Mouse (Mus musculus) hindbrain, embryonic 11.5 days (tissue): ENCODE measurements around the gene Lrrc74a. TPM values are rescaled to one million over a fixed set of nuclear protein-coding genes. Genes with fewer than 3 reads are reported as not detected.
A peak's percentile ranks its signal among the peaks of the same experiment; 100 is the strongest.

Experiments
- ATAC-seq: fragments of 200-750 bp; cut with Nextera tagmentation; 2 replicates; pipeline ENCODE4 v1.8.0; 2017; ENCODE audit warnings: mild to moderate bottlenecking, moderate TSS enrichment, moderate library complexity; ENCODE audit not compliant: low FRiP score
- DNase-seq: peaks from one replicate; pipeline ENCODE4 v3.0.0-alpha.2; 2015; ENCODE audit warnings: low spot score
- H3K27ac ChIP-seq: fragments of 300-500 bp; sonication (generic); 2 replicates; pipeline ENCODE4 v1.5.1; 2014; ENCODE audit warnings: mild to moderate bottlenecking, low read depth, low read length
- H3K27me3 ChIP-seq: fragments of 300-500 bp; sonication (generic); 2 replicates; pipeline ENCODE4 v1.6.1; 2014; ENCODE audit warnings: mild to moderate bottlenecking, low read length, moderate library complexity, mixed read lengths; ENCODE audit not compliant: control insufficient read depth, insufficient read depth
- H3K36me3 ChIP-seq: fragments of 300-500 bp; sonication (generic); 2 replicates; pipeline ENCODE4 v1.6.1; 2014; ENCODE audit warnings: mild to moderate bottlenecking, low read length, moderate library complexity, mixed read lengths; ENCODE audit not compliant: control insufficient read depth, insufficient read depth
- H3K4me1 ChIP-seq: fragments of 300-500 bp; sonication (generic); replicated peaks from 2 replicates; pipeline ENCODE4 v1.6.1; 2014; ENCODE audit warnings: low read length, mixed read lengths; ENCODE audit not compliant: control insufficient read depth, insufficient read depth
- H3K4me2 ChIP-seq: fragments of 300-500 bp; sonication (generic); replicated peaks from 2 replicates; pipeline ENCODE4 v1.6.1; 2014; ENCODE audit warnings: mild to moderate bottlenecking, low read depth, low read length
- H3K4me3 ChIP-seq: fragments of 300-500 bp; sonication (generic); 2 replicates; pipeline ENCODE4 v1.5.1; 2014; ENCODE audit warnings: low read depth, low read length
- H3K9ac ChIP-seq: fragments of 300-500 bp; sonication (generic); 2 replicates; pipeline ENCODE4 v1.6.1; 2014; ENCODE audit warnings: low read depth, low read length
- H3K9me3 ChIP-seq: fragments of 300-500 bp; sonication (generic); 2 replicates; pipeline ENCODE4 v1.6.1; 2016; ENCODE audit warnings: low read length; ENCODE audit not compliant: control insufficient read depth
- WGBS: fragments of 180-500 bp; shearing (Covaris S2); extraction: QIAGEN DNeasy Blood & Tissue Kit; methylation state at CpG from one replicate; pipeline ENCODE4 v1.1.7; 2014; 5-methylcytosine and 5-hydroxymethylcytosine counted together
- polyA plus RNA-seq: library from polyadenylated mRNA; unstranded; fragments of >200 nt; fragmentation: Nextera tagmentation; extraction: Ambion mirVana; gene quantifications from 2 replicates; pipeline ENCODE4 v1.2.1, GENCODE M21; 2014

The Lrrc74a gene
- not detected in 2 replicates for polyA plus RNA-seq

DNA sequence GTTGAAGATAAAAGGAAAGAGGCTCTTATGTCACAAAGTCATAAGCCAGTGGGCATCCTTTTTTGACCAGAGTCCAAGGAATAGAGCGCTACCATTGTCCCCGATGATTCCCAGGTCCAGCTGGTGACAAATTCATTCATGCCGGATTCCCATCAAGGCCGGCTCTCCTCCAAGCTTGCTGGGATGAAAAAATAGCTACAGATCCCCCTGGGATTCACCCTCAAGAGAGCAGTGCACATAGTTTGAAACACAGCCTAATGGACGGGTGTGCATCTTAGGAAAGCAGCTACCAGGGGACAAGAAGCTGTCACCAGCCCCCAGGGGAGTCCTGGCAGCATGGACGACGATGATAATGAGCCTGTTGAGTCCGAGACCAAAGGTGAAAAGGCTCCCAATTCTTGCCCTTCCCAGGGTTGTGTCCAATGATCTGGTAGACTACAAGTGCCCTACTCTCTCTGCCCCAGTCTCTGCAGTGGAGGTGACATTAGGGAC is at the start of gene Lrrc74a:
Lrrc74a (plus strand) TSS at position 51 of the 492 bp plus-strand sequence.
- no peak within 1 kb of the TSS for H3K4me2 ChIP-seq
- H3K27me3 ChIP-seq, result no peaks in the 10 kb centered on the region
- whole genome bisulfite sequencing, result 87% methylated on average over 8 of the region's 8 CpGs
- H3K4me1 ChIP-seq, result no peaks in the 10 kb centered on the region
- ATAC-seq (no peak), DNase-seq (no peak)
- H3K9me3 ChIP-seq, result no peaks in the 10 kb centered on the region
- no peak within 1 kb of the TSS for H3K4me3 ChIP-seq
- H3K27ac ChIP-seq, result no peak within 1 kb of the TSS
- no peaks in the 10 kb centered on the region for H3K36me3 ChIP-seq
- H3K9ac ChIP-seq, result no peak within 1 kb of the TSS

DNA sequence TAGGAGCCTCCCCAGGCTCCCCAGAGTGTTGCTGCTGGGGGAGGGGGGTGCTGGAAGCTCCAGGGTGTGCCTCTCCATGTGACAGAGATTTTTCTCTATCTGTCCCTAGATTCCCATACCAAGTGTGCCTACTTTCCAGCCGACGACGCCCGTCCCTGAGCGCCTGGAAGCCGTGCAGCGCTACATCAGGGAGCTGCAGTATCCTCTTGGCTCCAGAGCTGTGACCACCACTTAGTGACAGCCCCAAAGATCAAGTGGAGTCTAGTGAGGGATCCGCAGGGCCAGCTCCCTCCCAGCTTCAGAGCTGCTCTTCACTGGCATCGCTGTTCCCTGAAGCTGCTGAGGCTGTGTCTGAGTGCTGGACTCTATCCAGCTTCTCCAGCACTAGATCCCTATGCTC is 48.9 kb upstream of the Lrrc74a start:
- no peak overlapping the region for H3K27ac ChIP-seq
- no peaks in the 10 kb centered on the region for H3K27me3 ChIP-seq
- no peaks in the 10 kb centered on the region for H3K9me3 ChIP-seq
- no peak overlapping the region for H3K4me3 ChIP-seq
- no peak overlapping the region for H3K9ac ChIP-seq
- ATAC-seq, result no peak
- peaks cover 2% of the 10 kb centered on the region; the same call in 1 of the 2 replicates for H3K4me1 ChIP-seq
- H3K36me3 ChIP-seq, result peaks cover 9% of the 10 kb centered on the region; the same call in 1 of the 2 replicates
- 87% methylated on average over 9 of the region's 9 CpGs for WGBS
- no peak overlapping the region for H3K4me2 ChIP-seq
- no peak for DNase-seq

DNA sequence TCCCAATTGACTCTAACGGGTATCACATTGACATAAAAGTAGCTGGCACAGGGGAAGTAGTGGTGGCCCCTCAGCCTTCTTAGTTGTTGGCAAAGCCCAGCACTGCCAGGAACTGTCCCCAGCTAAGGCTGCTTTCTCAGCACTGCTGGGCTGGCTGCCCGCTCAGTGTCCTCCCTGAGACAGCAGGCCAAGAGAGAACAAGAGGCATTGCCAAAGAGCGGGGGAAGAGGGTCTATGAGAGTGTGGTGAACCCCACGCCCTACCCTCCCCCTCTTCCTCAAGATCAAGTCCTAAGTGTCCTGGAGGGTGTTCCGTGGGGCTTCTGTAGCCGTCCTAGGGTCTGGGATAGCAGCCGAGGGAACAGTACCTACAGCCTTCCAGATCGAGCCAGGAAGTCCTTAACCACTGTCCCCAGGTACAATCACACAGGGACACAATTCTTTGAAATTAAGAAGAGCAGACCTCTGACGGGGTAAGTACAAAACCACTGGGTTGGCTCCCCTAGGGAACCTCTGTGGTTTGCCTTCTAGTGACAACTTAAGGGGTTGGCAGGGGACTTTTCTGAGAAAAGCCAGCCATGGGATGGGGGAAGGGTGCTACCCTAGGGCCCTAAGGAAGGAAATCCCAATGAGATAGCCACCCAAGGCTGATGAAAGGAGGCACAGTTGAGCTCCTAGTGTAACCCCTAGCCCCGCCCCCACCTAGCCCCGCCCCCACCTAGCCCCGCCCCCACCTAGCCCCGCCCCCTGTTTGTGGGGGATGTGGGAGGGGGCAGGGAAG is 47.4 kb upstream of the Lrrc74a start:
- Histone ChIP-seq H3K9me3 (no peaks in the 10 kb centered on the region), H3K4me1 (no peaks in the 10 kb centered on the region; the same call in 1 of the 2 replicates), H3K9ac (no peak overlapping the region), H3K27ac (no peak overlapping the region; the same call in 1 of the 2 replicates), H3K36me3 (peaks cover 9% of the 10 kb centered on the region; the same call in 1 of the 2 replicates), H3K4me2 (no peak overlapping the region), H3K27me3 (no peaks in the 10 kb centered on the region), H3K4me3 (no peak overlapping the region)
- ATAC-seq (no peak), DNase-seq (no peak)
- WGBS, result 61% methylated on average over 13 of the region's 13 CpGs

DNA sequence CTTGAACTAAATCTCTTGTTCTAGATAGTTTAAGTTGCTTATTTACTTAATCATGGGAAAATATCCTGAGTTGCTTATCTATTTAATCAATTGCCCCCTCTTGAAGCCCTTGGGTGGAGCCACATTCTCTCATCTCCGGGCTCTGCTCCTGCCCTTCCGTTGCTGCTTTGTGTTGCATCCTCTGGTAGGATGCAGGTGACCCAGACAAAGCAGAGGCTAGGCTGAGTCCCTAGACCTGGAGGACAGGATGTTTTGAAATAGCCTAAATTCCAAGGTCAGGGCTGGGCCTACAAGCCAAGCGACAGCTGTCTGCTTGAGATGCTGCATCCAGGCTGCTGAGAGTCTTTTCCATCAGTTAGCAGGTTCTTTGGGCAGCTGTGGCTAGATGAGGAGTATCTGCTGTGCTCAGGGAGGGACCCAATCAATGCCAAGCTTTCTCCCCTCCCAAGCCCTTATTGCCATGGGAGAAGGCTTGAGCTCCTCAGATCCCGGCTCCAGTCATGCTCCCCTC is 46.7 kb upstream of the Lrrc74a start:
- no peak overlapping the region for H3K4me3 ChIP-seq
- no peak overlapping the region for H3K4me2 ChIP-seq
- DNase-seq (no peak), ATAC-seq (no peak)
- no peaks in the 10 kb centered on the region for H3K27me3 ChIP-seq
- WGBS, result 83% methylated on average over 4 of the region's 4 CpGs
- no peaks in the 10 kb centered on the region; the same call in 1 of the 2 replicates for H3K4me1 ChIP-seq
- peaks cover 9% of the 10 kb centered on the region; the same call in 1 of the 2 replicates for H3K36me3 ChIP-seq
- H3K9me3 ChIP-seq, result no peaks in the 10 kb centered on the region
- 0 out of 2 replicates have a peak overlapping the region, but pooled peaks have one; percentile 4 for H3K27ac ChIP-seq
- no peak overlapping the region for H3K9ac ChIP-seq

DNA sequence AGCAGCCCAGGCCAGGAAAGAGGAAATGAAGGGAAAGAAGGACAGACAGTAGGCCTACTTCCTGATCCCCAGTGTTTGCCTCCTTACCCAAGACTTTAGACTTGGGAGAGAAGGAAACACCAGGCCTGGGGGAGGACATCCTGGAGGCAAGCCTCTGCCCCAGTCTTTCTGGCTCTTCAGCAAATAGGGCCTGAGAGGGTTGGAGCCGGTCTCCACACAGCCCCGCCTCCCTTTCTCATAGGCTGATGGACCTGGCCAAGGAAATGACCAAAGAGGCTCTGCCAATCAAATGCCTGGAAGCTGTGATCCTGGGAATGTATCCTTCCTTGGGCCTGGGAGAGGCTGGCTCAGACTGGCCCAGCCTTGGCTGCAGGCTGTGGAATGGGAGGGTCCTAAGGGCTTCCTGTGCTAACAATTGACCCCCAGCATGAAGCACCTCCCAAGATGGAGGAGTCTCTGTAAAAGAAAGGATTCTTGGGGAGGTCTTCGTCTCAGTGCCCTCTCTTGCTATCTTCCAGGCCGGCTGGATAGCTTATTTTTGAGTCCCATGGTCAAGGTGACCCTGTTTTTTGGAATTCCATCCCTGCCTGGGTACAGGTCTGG is 46.1 kb upstream of the Lrrc74a start:
- ATAC-seq (peak; percentile 24; the same call in 1 of the 2 replicates), DNase-seq (no peak)
- H3K4me1 ChIP-seq, result no peaks in the 10 kb centered on the region
- no peak overlapping the region for H3K4me2 ChIP-seq
- no peaks in the 10 kb centered on the region for H3K9me3 ChIP-seq
- H3K9ac ChIP-seq, result no peak overlapping the region
- 76% methylated on average over 4 of the region's 4 CpGs for WGBS
- H3K4me3 ChIP-seq, result no peak overlapping the region
- 0 out of 2 replicates have a peak overlapping the region, but pooled peaks have one; percentile 4 for H3K27ac ChIP-seq
- H3K36me3 ChIP-seq, result peaks cover 9% of the 10 kb centered on the region; the same call in 1 of the 2 replicates
- no peaks in the 10 kb centered on the region for H3K27me3 ChIP-seq

DNA sequence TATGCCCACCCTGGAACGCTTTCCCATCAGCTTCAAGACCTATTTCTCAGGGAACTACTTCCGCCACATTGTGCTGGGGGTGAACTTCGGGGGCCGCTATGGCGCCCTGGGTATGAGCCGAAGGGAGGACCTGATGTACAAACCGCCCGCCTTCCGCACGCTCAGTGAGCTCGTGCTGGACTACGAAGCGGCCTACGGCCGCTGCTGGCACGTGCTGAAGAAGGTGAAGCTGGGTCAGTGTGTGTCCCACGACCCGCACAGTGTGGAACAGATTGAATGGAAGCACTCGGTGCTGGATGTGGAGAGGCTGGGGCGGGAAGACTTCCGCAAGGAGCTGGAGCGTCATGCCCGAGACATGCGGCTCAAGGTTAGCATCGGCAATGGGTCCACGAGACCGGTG is 45.3 kb upstream of the Lrrc74a start:
- DNase-seq (no peak), ATAC-seq (no peak)
- H3K27me3 ChIP-seq, result no peaks in the 10 kb centered on the region
- H3K9ac ChIP-seq, result no peak overlapping the region
- no peaks in the 10 kb centered on the region for H3K4me1 ChIP-seq
- WGBS, result 95% methylated on average over 27 of the region's 27 CpGs
- no peak overlapping the region for H3K27ac ChIP-seq
- H3K36me3 ChIP-seq, result peaks cover 9% of the 10 kb centered on the region; the same call in 1 of the 2 replicates
- no peak overlapping the region for H3K4me3 ChIP-seq
- no peak overlapping the region for H3K4me2 ChIP-seq
- H3K9me3 ChIP-seq, result no peaks in the 10 kb centered on the region

DNA sequence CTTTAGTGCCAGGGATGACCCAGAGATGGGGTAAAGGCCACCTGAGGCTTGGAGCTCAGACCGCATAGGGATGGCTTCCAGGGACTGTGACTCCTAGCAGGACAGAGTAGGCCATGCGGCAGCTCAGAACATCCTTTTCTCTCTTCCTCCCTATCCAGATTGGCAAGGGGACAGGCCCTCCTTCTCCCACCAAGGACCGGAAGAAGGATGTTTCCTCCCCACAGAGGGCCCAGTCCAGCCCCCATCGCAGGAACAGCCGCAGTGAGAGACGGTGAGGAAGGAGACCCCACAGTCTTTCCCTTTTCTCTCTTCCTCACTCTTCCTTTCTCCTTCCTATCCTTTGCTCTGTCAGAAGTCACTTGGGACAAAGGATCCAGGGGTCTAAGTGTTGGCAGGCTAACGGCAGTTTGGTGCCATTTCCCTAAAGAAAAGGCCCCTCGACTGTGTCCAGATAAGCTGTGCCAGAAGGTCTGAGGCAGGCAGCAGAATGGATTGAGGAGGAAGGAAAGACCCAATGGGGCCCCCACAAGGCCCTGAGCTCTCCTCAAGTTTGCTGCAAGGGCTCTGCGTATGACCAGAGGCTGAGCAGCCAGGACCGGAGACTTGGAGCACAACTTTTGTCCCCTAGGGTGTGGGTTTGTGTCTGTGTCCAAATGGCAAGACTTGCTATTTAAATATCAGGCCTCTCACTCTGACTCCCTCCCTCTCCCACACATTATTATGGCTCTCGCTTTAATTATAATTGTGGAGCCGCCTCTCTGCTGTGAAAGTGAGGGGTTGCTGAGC is 43.3 kb upstream of the Lrrc74a start:
- Histone ChIP-seq H3K4me3 (no peak overlapping the region), H3K9ac (no peak overlapping the region), H3K36me3 (peaks cover 9% of the 10 kb centered on the region), H3K27me3 (no peaks in the 10 kb centered on the region), H3K9me3 (no peaks in the 10 kb centered on the region), H3K4me2 (no peak overlapping the region), H3K4me1 (no peaks in the 10 kb centered on the region), H3K27ac (no peak overlapping the region)
- ATAC-seq (no peak), DNase-seq (no peak)
- 89% methylated on average over 12 of the region's 12 CpGs for WGBS
